Mouse (Mus musculus): Measurements from ENCODE around the gene Slc24a2. TPM values are rescaled to one million over a fixed set of nuclear protein-coding genes. Genes with fewer than 3 reads are reported as not detected.

The Slc24a2 gene
- polyA plus RNA-seq, 1 experiment from 2014 or later = not detected

GRCm38 (mm10) chr4:87047131-87047530 is 183.1 kb downstream of the Slc24a2 start:
- Histone ChIP-seq H3K27me3 (replicated peaks; ENCODE audit: control insufficient read depth, insufficient read depth, low read length) (no peaks in the 10 kb centered on the region), H3K9me3 (ENCODE audit: control insufficient read depth) (no peaks in the 10 kb centered on the region), H3K4me1 (replicated peaks; ENCODE audit: control insufficient read depth, insufficient read depth, low read length) (no peaks in the 10 kb centered on the region), H3K4me2 (replicated peaks; ENCODE audit: low read depth) (no peak overlapping the region), H3K36me3 (ENCODE audit: control insufficient read depth, insufficient read depth) (no peaks in the 10 kb centered on the region), H3K9ac (ENCODE audit: low read depth, low read length) (no peak overlapping the region), H3K27ac (ENCODE audit: low read depth, low read length) (no peak overlapping the region), H3K4me3 (ENCODE audit: low read depth, low read length) (no peak overlapping the region)
- ATAC-seq = no peak
- TF ChIP-seq CTCF (IDR thresholded peaks at IDR 0.05; ENCODE audit: low read depth) = no peak
- 63% methylated on average over 2 of the region's 2 CpGs for WGBS

GRCm38 (mm10) chr4:87043296-87043695 is 187.0 kb downstream of the Slc24a2 start:
- no peak overlapping the region for H3K27ac ChIP-seq (ENCODE audit: low read depth, low read length)
- H3K4me1 ChIP-seq (replicated peaks; ENCODE audit: control insufficient read depth, insufficient read depth, low read length) = no peaks in the 10 kb centered on the region
- no peaks in the 10 kb centered on the region for H3K27me3 ChIP-seq (replicated peaks; ENCODE audit: control insufficient read depth, insufficient read depth, low read length)
- no peak overlapping the region for H3K4me3 ChIP-seq (ENCODE audit: low read depth, low read length)
- H3K9ac ChIP-seq (ENCODE audit: low read depth, low read length) = no peak overlapping the region
- H3K36me3 ChIP-seq (ENCODE audit: control insufficient read depth, insufficient read depth) = no peaks in the 10 kb centered on the region
- H3K4me2 ChIP-seq (replicated peaks; ENCODE audit: low read depth) = no peak overlapping the region
- TF ChIP-seq CTCF (IDR thresholded peaks at IDR 0.05; ENCODE audit: low read depth) = no peak
- no peak for ATAC-seq
- no peaks in the 10 kb centered on the region for H3K9me3 ChIP-seq (ENCODE audit: control insufficient read depth)
- WGBS = 87% methylated on average over 9 of the region's 9 CpGs

- 66% methylated on average over 7 of the region's 7 CpGs for WGBS
Observed at GRCm38 (mm10) chr4:87041412-87041997, 188.8 kb downstream of the Slc24a2 start.

GRCm38 (mm10) chr4:87037592-87037991 is 192.7 kb downstream of the Slc24a2 start:
- Histone ChIP-seq H3K36me3 (ENCODE audit: control insufficient read depth, insufficient read depth) (no peaks in the 10 kb centered on the region), H3K4me3 (ENCODE audit: low read depth, low read length) (no peak overlapping the region), H3K9ac (ENCODE audit: low read depth, low read length) (no peak overlapping the region), H3K9me3 (ENCODE audit: control insufficient read depth) (no peaks in the 10 kb centered on the region), H3K27me3 (replicated peaks; ENCODE audit: control insufficient read depth, insufficient read depth, low read length) (no peaks in the 10 kb centered on the region), H3K27ac (ENCODE audit: low read depth, low read length) (no peak overlapping the region), H3K4me2 (replicated peaks; ENCODE audit: low read depth) (no peak overlapping the region), H3K4me1 (replicated peaks; ENCODE audit: control insufficient read depth, insufficient read depth, low read length) (no peaks in the 10 kb centered on the region)
- WGBS = 77% methylated on average over 4 of the region's 4 CpGs
- TF ChIP-seq CTCF (IDR thresholded peaks at IDR 0.05; ENCODE audit: low read depth) = peak; percentile 54
- no peak for ATAC-seq

More at GRCm38 (mm10) chr4:87041412-87041997, 188.8 kb downstream of the Slc24a2 start:
- no peak overlapping the region for H3K4me2 ChIP-seq (replicated peaks; ENCODE audit: low read depth)
- H3K27me3 ChIP-seq (replicated peaks; ENCODE audit: control insufficient read depth, insufficient read depth, low read length) = no peaks in the 10 kb centered on the region
- H3K36me3 ChIP-seq (ENCODE audit: control insufficient read depth, insufficient read depth) = no peaks in the 10 kb centered on the region
- no peak for ATAC-seq
- no peak overlapping the region for H3K9ac ChIP-seq (ENCODE audit: low read depth, low read length)
- no peaks in the 10 kb centered on the region for H3K9me3 ChIP-seq (ENCODE audit: control insufficient read depth)
- no peak for TF ChIP-seq CTCF (IDR thresholded peaks at IDR 0.05; ENCODE audit: low read depth)
- no peaks in the 10 kb centered on the region for H3K4me1 ChIP-seq (replicated peaks; ENCODE audit: control insufficient read depth, insufficient read depth, low read length)
- H3K27ac ChIP-seq (ENCODE audit: low read depth, low read length) = no peak overlapping the region
- no peak overlapping the region for H3K4me3 ChIP-seq (ENCODE audit: low read depth, low read length)

- H3K4me1 ChIP-seq (replicated peaks; ENCODE audit: control insufficient read depth, insufficient read depth, low read length) = no peaks in the 10 kb centered on the region
- 74% methylated on average over 5 of the region's 5 CpGs for WGBS
- H3K27ac ChIP-seq (ENCODE audit: low read depth, low read length) = no peak overlapping the region
- H3K9me3 ChIP-seq (ENCODE audit: control insufficient read depth) = no peaks in the 10 kb centered on the region
- H3K4me3 ChIP-seq (ENCODE audit: low read depth, low read length) = no peak overlapping the region
- H3K9ac ChIP-seq (ENCODE audit: low read depth, low read length) = no peak overlapping the region
- TF ChIP-seq CTCF (IDR thresholded peaks at IDR 0.05; ENCODE audit: low read depth) = no peak
- ATAC-seq = no peak
- H3K4me2 ChIP-seq (replicated peaks; ENCODE audit: low read depth) = no peak overlapping the region
- H3K36me3 ChIP-seq (ENCODE audit: control insufficient read depth, insufficient read depth) = no peaks in the 10 kb centered on the region
- no peaks in the 10 kb centered on the region for H3K27me3 ChIP-seq (replicated peaks; ENCODE audit: control insufficient read depth, insufficient read depth, low read length)
Observed at GRCm38 (mm10) chr4:87036507-87036906, 193.8 kb downstream of the Slc24a2 start.

- 84% methylated on average over 10 of the region's 10 CpGs for WGBS
- Histone ChIP-seq H3K9ac (ENCODE audit: low read depth, low read length) (no peak overlapping the region), H3K36me3 (ENCODE audit: control insufficient read depth, insufficient read depth) (no peaks in the 10 kb centered on the region), H3K4me2 (replicated peaks; ENCODE audit: low read depth) (no peak overlapping the region), H3K9me3 (ENCODE audit: control insufficient read depth) (no peaks in the 10 kb centered on the region), H3K27me3 (replicated peaks; ENCODE audit: control insufficient read depth, insufficient read depth, low read length) (no peaks in the 10 kb centered on the region), H3K4me1 (replicated peaks; ENCODE audit: control insufficient read depth, insufficient read depth, low read length) (no peaks in the 10 kb centered on the region), H3K4me3 (ENCODE audit: low read depth, low read length) (no peak overlapping the region), H3K27ac (ENCODE audit: low read depth, low read length) (no peak overlapping the region)
- ATAC-seq = no peak
- TF ChIP-seq CTCF (IDR thresholded peaks at IDR 0.05; ENCODE audit: low read depth) = no peak
Observed at GRCm38 (mm10) chr4:87035701-87036100, 194.6 kb downstream of the Slc24a2 start.

GRCm38 (mm10) chr4:87032632-87033031 is 197.6 kb downstream of the Slc24a2 start:
- 92% methylated on average over 8 of the region's 8 CpGs for WGBS
- no peaks in the 10 kb centered on the region for H3K27me3 ChIP-seq (replicated peaks; ENCODE audit: control insufficient read depth, insufficient read depth, low read length)

More at GRCm38 (mm10) chr4:87032632-87033031, 197.6 kb downstream of the Slc24a2 start:
- TF ChIP-seq CTCF (IDR thresholded peaks at IDR 0.05; ENCODE audit: low read depth) = no peak
- Histone ChIP-seq H3K4me2 (replicated peaks; ENCODE audit: low read depth) (no peak overlapping the region), H3K9ac (ENCODE audit: low read depth, low read length) (no peak overlapping the region), H3K27ac (ENCODE audit: low read depth, low read length) (no peak overlapping the region), H3K36me3 (ENCODE audit: control insufficient read depth, insufficient read depth) (no peaks in the 10 kb centered on the region), H3K4me3 (ENCODE audit: low read depth, low read length) (no peak overlapping the region), H3K4me1 (replicated peaks; ENCODE audit: control insufficient read depth, insufficient read depth, low read length) (no peaks in the 10 kb centered on the region), H3K9me3 (ENCODE audit: control insufficient read depth) (no peaks in the 10 kb centered on the region)
- ATAC-seq = no peak
